Mouse (Mus musculus) liver, postnatal 0 days (tissue): ENCODE measurements around the gene Vps13a. TPM values are rescaled to one million over a fixed set of nuclear protein-coding genes. Genes with fewer than 3 reads are reported as not detected.

ENCODE experiments used
- ATAC-seq: fragments of 200-750 bp; cut with Nextera tagmentation; 2 replicates; pipeline ENCODE4 v1.8.0; 2017; ENCODE audit warnings: mild to moderate bottlenecking, moderate library complexity
- DNase-seq: peaks from one replicate; pipeline ENCODE4 v3.0.0-alpha.2; 2016
- H3K27ac ChIP-seq: fragments of 300-500 bp; sonication (generic); 2 replicates; pipeline ENCODE4 v1.5.1; 2014; ENCODE audit warnings: antibody characterized with exemption, moderate library complexity, mild to moderate bottlenecking, low read depth
- H3K27me3 ChIP-seq: fragments of 300-500 bp; sonication (generic); 2 replicates; pipeline ENCODE4 v1.6.1; 2014; ENCODE audit warnings: low read length, control low read depth, mixed read lengths; ENCODE audit not compliant: insufficient read depth
- H3K36me3 ChIP-seq: fragments of 300-500 bp; sonication (generic); replicated peaks from 2 replicates; pipeline ENCODE4 v1.6.1; 2014; ENCODE audit warnings: mild to moderate bottlenecking, control low read depth, low read length, moderate library complexity, mixed read lengths; ENCODE audit not compliant: insufficient read depth
- H3K4me1 ChIP-seq: fragments of 300-500 bp; sonication (generic); 2 replicates; pipeline ENCODE4 v1.6.1; 2014; ENCODE audit warnings: antibody characterized with exemption, mild to moderate bottlenecking, control low read depth; ENCODE audit not compliant: insufficient read depth
- H3K4me2 ChIP-seq: fragments of 300-500 bp; sonication (generic); 2 replicates; pipeline ENCODE4 v1.6.1; 2014; ENCODE audit warnings: low read depth, mild to moderate bottlenecking, low read length, moderate library complexity, mixed read lengths
- H3K4me3 ChIP-seq: fragments of 300-500 bp; sonication (generic); 2 replicates; pipeline ENCODE4 v1.5.1; 2014; ENCODE audit warnings: low read depth, low read length
- H3K9ac ChIP-seq: fragments of 300-500 bp; sonication (generic); replicated peaks from 2 replicates; pipeline ENCODE4 v1.6.1; 2014; ENCODE audit warnings: mild to moderate bottlenecking, moderate library complexity
- H3K9me3 ChIP-seq: fragments of 300-500 bp; sonication (generic); 2 replicates; pipeline ENCODE4 v1.6.1; 2016; ENCODE audit warnings: mild to moderate bottlenecking, control low read depth, low read length, mixed read lengths
- CTCF ChIP-seq: sonication (generic); IDR thresholded peaks from 2 replicates; pipeline ENCODE4 v1.5.1; 2016; ENCODE audit warnings: antibody characterized with exemption, low read depth
- EP300 ChIP-seq: IDR thresholded peaks from 2 replicates; pipeline ENCODE4 v1.6.1; 2016; ENCODE audit warnings: antibody characterized with exemption, low read depth, mild to moderate bottlenecking
- WGBS: fragments of 180-500 bp; shearing (Covaris S2); extraction: QIAGEN DNeasy Blood & Tissue Kit; methylation state at CpG from one replicate; pipeline ENCODE4 v1.1.7; 2014; ENCODE audit not compliant: insufficient replicate concordance; 5-methylcytosine and 5-hydroxymethylcytosine counted together
- polyA plus RNA-seq: library from polyadenylated mRNA; unstranded; fragments of >200 nt; fragmentation: Nextera tagmentation; extraction: Ambion mirVana; gene quantifications from 2 replicates; pipeline ENCODE4 v1.2.1, GENCODE M21; 2015

Vps13a gene
- polyA plus RNA-seq, 1 experiment from 2014 or later = 6.2 TPM

DNA sequence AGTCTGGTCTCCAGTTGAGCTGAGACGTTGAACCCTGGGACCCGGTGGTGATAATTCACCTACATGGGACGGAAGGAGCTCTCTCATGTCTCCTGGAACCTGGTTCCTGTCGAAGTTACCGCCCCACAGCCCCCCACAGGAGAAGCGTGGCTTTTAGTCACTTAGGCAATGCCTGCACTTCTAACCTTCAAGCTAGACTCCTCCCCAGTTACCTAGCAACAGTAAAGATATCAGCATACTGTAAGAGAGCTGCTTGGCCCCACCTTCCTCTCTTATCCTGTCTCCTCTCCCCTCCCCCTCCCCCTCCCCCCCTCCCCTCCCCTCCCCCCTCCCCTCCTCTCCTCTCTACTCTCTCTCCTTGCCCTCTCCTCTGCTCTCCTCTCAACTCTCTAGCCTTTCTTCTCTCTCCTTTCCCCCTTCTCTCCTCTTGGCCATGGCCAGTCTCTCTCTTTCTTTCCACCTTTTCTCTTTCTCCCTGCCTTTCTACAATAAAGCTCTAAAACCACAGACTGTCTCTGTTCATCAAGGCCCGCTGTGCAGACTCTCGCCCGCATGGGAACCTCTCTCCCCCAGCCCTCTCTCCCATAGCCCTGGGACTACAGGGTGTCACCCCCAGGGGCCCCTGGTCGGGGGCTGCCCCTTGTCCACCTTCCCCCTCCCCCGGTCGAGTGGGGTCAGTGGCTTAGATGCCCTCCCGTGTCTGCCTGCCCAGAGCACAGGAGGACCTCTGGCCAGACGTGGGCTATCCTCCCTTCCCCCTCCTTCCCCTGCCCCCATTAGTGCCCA is 154.9 kb downstream of the Vps13a start:
- WGBS = 35% methylated on average over 14 of the region's 14 CpGs
- peaks cover 5% of the 10 kb centered on the region; the same call in 1 of the 2 replicates for H3K36me3 ChIP-seq
- H3K27ac ChIP-seq = no peak overlapping the region
- no peak for DNase-seq
- H3K4me2 ChIP-seq = no peak overlapping the region
- H3K9me3 ChIP-seq = no peaks in the 10 kb centered on the region
- ATAC-seq = peak; percentile 56
- no peak overlapping the region for H3K4me3 ChIP-seq
- no peaks in the 10 kb centered on the region for H3K27me3 ChIP-seq
- TF ChIP-seq EP300 (no peak), CTCF (no peak)
- H3K9ac ChIP-seq = no peak overlapping the region
- peaks cover 3% of the 10 kb centered on the region; the same call in 1 of the 2 replicates for H3K4me1 ChIP-seq

DNA sequence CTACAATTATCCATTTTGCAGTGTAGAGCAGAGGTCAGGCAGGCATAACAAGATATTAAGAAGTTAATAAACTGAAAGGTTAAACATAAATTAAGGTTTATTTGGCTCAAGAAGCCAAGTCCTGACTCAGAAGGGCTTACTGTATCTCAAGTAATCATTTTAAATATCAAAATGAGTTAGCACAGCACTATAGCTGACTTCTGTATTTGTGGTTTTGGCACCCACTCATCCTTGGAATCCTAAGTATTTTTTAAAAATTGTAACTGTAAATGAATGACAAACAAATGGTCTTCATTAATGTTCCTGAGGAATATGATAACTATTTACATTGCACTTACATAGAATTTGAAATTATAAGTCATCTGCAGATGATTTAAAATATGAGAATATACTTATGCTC is 155.7 kb downstream of the Vps13a start:
- peaks cover 5% of the 10 kb centered on the region; the same call in 1 of the 2 replicates for H3K36me3 ChIP-seq
- no peak overlapping the region for H3K27ac ChIP-seq
- H3K4me1 ChIP-seq = peaks cover 3% of the 10 kb centered on the region; the same call in 1 of the 2 replicates
- H3K27me3 ChIP-seq = no peaks in the 10 kb centered on the region
- DNase-seq (no peak), ATAC-seq (no peak)
- no peak for TF ChIP-seq EP300
- TF ChIP-seq CTCF = no peak
- H3K9me3 ChIP-seq = no peaks in the 10 kb centered on the region
- H3K4me3 ChIP-seq = no peak overlapping the region
- no peak overlapping the region for H3K4me2 ChIP-seq
- H3K9ac ChIP-seq = no peak overlapping the region

DNA sequence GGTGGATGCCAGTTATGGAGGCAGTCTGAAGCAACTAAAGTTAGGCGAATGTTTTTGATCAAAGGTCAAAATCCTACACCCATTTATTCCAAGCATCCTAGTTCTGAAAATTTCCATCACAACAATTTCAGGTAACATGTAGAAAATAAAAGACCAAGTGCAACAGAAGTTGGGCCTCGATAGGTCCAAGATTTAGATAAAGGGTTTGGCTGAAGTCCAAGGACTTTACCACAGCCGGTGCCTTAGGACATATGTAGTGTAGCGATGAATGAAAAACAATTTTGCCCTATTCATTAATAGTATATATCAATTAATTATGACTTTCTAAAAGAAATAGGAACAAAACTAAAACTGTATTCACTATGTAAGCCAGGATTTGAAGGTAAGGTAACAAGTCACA is 157.6 kb downstream of the Vps13a start:
- no peak overlapping the region for H3K4me3 ChIP-seq
- H3K27me3 ChIP-seq = no peaks in the 10 kb centered on the region
- no peak overlapping the region for H3K9ac ChIP-seq
- peaks cover 18% of the 10 kb centered on the region for H3K36me3 ChIP-seq
- H3K27ac ChIP-seq = no peak overlapping the region
- no peak for ATAC-seq
- no peak for DNase-seq
- WGBS = 58% methylated on average over 4 of the region's 4 CpGs
- no peaks in the 10 kb centered on the region for H3K9me3 ChIP-seq
- H3K4me1 ChIP-seq = peaks cover 3% of the 10 kb centered on the region; the same call in 1 of the 2 replicates
- TF ChIP-seq EP300 = peak; percentile 51; the same call in 1 of the 2 replicates
- no peak for TF ChIP-seq CTCF
- no peak overlapping the region for H3K4me2 ChIP-seq

DNA sequence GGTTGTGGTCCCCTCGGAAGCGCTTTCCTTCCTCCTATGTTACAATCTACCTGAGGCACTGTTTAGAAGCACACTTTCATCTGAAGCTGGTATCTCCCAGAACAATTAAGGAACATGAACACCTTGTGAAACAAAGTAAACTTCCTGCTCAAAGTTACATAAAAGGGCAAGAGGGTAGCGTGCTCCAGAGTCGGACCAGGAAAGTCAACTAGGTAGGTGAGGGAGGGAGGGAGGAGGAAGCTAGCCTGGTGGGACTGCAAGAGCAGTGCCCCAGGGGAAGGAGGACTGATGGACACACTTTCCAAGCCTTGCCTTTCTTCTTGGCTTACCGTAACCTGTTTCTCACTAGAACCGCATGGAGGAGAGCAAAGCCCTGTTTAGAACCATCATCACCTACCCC is 173.1 kb downstream of the Vps13a start:
- no peaks in the 10 kb centered on the region for H3K9me3 ChIP-seq
- no peaks in the 10 kb centered on the region for H3K4me1 ChIP-seq
- no peak for TF ChIP-seq EP300
- TF ChIP-seq CTCF = no peak
- H3K36me3 ChIP-seq = no peaks in the 10 kb centered on the region
- no peak overlapping the region for H3K4me3 ChIP-seq
- H3K27ac ChIP-seq = no peak overlapping the region
- H3K9ac ChIP-seq = no peak overlapping the region
- no peak for ATAC-seq
- no peak overlapping the region for H3K4me2 ChIP-seq
- WGBS = 83% methylated on average over 6 of the region's 6 CpGs
- H3K27me3 ChIP-seq = no peaks in the 10 kb centered on the region
- no peak for DNase-seq

DNA sequence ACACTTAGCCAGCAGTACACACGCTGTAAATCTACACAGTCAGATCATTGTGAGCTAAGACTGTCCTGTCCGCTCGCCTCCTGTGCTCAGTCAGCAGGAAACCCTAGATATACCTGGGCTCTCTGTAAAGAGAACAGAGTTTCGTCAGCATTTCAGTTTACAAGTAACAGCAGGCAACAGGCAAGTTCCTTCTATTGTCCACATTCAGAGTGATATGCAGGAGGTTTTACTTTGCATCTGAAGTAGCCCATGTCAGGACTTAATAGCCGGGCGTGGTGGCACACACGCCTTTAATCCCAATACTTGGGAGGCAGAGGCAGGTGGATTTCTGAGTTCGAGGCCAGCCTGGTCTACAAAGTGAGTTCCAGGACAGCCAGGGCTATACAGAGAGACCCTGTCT is 178.7 kb downstream of the Vps13a start:
- Histone ChIP-seq H3K36me3 (no peaks in the 10 kb centered on the region), H3K4me1 (no peaks in the 10 kb centered on the region), H3K27me3 (no peaks in the 10 kb centered on the region), H3K9ac (no peak overlapping the region), H3K4me2 (no peak overlapping the region), H3K9me3 (no peaks in the 10 kb centered on the region), H3K4me3 (no peak overlapping the region), H3K27ac (no peak overlapping the region)
- TF ChIP-seq EP300 = no peak
- no peak for TF ChIP-seq CTCF
- ATAC-seq (no peak), DNase-seq (no peak)
- 74% methylated on average over 8 of the region's 8 CpGs for WGBS

DNA sequence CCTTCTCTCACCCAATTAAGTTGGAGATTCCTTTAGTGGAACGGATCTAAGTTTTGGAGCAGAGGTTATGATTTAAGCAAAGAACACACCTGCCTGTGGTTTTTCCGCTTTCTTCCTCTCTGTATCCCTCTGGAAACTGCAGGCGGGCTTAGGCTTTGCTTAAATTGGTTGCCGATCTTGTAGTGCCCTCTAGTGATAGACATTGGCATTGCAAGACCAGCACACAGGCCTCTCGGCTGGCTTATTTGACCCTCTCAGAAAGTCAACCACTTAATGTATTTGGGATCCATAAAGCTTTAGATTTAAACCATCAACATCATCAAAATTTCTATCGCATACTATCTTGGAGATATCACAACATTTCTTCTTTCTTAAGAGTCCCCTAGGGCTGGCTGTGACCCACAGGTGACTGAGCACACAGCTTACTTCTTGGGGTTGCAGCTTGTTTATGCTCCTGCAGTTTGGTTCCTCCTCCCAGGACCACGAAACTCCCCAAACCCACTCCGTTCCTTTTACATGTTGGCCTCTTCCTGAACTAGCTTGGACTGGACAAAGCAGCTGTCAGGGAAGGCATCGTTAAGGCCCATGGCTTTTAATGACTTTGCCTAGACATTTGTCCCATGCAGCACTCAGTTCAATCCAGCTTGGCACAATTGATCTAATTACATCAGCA is 181.3 kb downstream of the Vps13a start:
- Histone ChIP-seq H3K4me2 (no peak overlapping the region), H3K4me3 (no peak overlapping the region), H3K36me3 (no peaks in the 10 kb centered on the region), H3K27ac (no peak overlapping the region), H3K4me1 (no peaks in the 10 kb centered on the region), H3K9me3 (no peaks in the 10 kb centered on the region), H3K9ac (no peak overlapping the region), H3K27me3 (no peaks in the 10 kb centered on the region)
- WGBS = 18% methylated on average over 9 of the region's 9 CpGs
- peak; percentile 64 for DNase-seq
- ATAC-seq = peak; percentile 49; the same call in 1 of the 2 replicates
- TF ChIP-seq CTCF = peak; percentile 94
- no peak for TF ChIP-seq EP300
